Mouse (Mus musculus): ENCODE measurements around the gene Plbd1. TPM values are rescaled to one million over a fixed set of nuclear protein-coding genes. Genes with fewer than 3 reads are reported as not detected.

Plbd1 gene
- total RNA-seq, 2 experiments from 2014 or later: 0.34 TPM; not detected in 1

DNA sequence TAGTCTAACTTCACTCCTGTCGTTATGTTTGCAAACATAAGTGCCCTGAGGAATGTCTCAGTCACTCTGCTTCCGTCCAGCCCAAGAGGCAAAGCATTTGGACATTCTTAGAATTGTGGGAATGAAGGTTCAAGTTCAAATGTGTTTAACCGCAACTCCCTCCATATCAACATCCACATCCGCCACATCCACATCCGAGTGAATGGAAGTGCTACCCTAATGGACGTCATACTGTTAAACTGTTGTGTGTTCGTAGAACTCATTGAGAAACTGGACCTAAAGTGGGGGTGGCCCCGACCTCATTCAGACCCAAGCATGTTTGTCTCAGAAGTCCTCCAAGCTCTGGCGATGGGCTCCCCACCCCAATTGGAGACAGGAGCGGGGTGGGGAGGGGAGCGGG lies 5.9 kb downstream of the Plbd1 start:
- intact Hi-C loops (cut with DNase I): no loop called here
- DNase-seq (ENCODE audit: extremely low spot score in 1 of 2, low spot score in 2 of 2): no peak

DNA sequence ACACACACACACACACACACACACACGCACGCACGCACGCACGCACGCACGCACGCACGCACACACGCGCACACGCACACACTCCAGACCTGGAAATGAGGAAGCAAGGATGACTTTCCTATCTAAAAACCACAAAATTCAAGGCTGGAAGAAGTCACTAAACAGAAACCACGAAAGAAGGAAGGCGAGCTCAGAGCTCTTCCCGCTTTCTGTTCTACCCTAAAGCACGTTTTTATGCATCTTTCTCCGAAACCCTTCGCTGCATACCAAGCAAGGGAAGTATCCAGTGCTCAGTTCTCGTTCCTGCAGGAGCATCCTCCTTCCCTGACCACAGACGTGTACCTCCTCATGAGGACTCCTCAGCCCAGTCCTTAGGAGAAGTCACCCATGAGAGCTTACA lies 7.3 kb downstream of the Plbd1 start:
- intact Hi-C loops (cut with DNase I): no loop called here

DNA sequence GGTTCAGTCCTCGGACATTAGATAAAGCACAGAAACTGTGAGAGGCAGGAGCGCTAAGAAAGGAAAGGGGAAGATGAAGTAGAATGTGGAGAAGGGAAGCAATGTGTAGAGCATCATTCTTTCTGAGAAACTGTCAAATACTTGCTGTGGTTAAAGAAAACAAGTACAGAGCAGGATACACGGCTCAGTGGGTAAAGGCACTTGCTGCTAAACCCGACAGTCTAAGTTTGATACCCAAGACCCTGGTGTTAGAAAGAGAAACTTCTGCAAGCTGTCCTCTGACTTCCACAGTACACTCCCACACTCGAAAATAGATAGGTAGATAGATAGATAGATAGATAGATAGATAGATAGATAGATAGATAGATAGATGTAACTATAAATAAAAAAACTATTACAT lies 8.4 kb downstream of the Plbd1 start:
- intact Hi-C loops (cut with DNase I): no loop called here
- no peak for DNase-seq (ENCODE audit: extremely low spot score in 1 of 2, low spot score in 2 of 2)

More for the DNA sequence above, 7.3 kb downstream of the Plbd1 start:
- DNase-seq (ENCODE audit: extremely low spot score in 1 of 2, low spot score in 2 of 2): no peak

GRCm38 (mm10) chr6:136650664-136651063 lies 11.1 kb downstream of the Plbd1 start:
- intact Hi-C loops (cut with DNase I): no loop called here
- DNase-seq (ENCODE audit: extremely low spot score in 1 of 2, low spot score in 2 of 2): no peak

DNA sequence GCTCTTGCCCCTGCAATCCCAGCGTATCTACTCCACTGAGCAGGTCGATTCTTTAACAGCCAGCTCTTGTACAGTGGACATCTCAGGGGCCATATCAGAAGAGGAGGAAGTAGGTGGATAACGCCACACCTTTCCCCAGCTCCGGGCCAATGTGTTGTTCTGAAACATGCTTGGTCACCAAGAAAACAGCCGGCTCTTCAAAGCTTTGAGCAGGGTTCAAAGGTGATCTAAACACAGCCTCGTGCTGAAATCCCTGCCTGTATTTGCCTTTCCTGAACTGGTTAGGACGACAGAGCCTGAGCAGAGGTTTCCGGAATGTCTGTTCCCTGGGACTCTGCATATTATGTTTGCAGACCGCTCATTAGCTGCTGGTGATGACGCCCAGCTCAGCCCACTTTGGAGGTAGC lies 14.3 kb downstream of the Plbd1 start:
- intact Hi-C loops (cut with DNase I): loop anchor here (10.0 kb wide), 1 partner anchor 67 kb away; no protein-coding TSS in a partner anchor
- DNase-seq (ENCODE audit: extremely low spot score in 1 of 2, low spot score in 2 of 2): no peak

DNA sequence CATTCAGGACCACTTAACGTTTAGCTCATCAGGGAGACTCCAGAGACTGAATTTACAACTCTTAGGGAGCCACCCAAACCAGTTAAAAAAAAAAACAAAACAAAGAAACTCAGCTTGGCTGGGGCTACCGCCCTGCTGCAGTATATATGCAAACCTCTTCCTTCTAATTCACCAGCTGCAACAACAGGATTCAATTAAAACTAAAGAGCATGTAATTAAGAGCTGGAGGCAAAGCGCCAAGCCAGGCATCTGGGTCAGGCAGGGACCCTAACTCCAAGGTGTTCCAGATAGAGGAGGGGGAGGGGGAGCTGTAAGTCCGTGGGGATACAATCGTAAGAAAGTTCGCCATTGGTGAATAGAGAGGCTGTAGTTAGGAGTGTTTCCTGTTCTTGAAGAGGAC lies 15.5 kb downstream of the Plbd1 start:
- no peak for DNase-seq (ENCODE audit: extremely low spot score in 1 of 2, low spot score in 2 of 2)
- intact Hi-C loops (cut with DNase I): loop anchor here (10.0 kb wide), 1 partner anchor 69 kb away; no protein-coding TSS in a partner anchor

DNA sequence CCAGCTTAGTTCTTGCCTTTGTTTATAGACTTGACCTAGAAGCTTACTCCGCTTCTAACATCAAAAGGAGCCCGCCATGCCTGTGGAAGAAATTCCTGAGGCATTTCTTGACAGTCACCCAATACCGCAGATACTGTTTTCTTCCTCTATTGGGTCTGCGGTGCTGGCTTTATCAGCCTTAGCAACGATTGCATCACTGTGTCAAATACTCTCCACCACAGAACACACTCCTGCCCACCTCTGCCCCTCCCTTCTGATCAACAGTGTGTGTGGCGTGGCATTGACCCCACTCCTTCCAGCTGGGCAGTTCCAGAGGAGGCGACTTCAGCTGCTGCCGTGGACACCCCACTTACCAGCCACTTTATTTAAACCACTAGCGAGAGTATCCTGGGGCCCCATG lies 16.0 kb downstream of the Plbd1 start:
- intact Hi-C loops (cut with DNase I): loop anchor here (10.0 kb wide), 1 partner anchor 69 kb away; no protein-coding TSS in a partner anchor

DNA sequence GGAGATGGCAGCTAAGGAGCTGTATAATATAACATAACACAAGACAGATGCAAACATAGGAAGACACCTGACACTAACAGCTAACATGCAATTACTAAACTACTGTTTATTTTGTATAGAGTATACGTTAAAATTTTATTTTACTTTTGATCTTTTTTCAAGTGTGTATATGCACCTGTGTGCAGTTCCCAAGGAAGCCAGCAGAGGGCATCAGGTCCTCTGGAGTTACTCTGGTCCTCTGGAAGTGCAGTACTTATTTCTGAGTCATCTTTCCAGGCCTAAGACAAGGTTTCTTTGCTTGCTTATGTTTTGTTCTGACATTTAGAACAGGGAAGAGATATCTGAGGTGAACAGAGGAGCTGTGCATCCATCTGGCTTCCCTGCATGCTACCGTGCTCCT lies 17.6 kb downstream of the Plbd1 start:
- DNase-seq (ENCODE audit: extremely low spot score in 1 of 2, low spot score in 2 of 2): no peak
- intact Hi-C loops (cut with DNase I): loop anchor here (10.0 kb wide), 1 partner anchor 71 kb away; no protein-coding TSS in a partner anchor

More for the DNA sequence above, 16.0 kb downstream of the Plbd1 start:
- DNase-seq (ENCODE audit: extremely low spot score in 1 of 2, low spot score in 2 of 2): no peak

DNA sequence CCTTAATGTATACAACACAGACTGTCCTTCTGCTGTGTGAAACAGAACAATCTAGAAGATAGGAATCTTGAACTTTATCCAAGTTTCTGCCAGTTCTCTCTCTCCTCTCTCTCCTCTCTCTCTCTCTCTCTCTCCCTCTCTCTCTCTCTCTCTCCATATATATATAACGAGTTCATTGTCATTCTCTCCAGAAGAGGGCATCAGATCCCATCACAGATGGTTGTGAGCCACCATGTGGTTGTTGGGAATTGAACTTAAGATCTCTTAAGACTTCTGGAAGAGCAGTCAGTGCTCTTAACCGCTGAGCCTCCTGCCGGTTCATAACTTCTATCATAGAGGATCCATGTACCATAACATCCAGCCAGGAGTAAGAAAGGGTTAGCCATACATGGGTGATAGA lies 26.7 kb downstream of the Plbd1 start:
- intact Hi-C loops (cut with DNase I): no loop called here
- no peak for DNase-seq (ENCODE audit: extremely low spot score in 1 of 2, low spot score in 2 of 2)

- DNase-seq (ENCODE audit: extremely low spot score in 1 of 2, low spot score in 2 of 2): no peak
- intact Hi-C loops (cut with DNase I): no loop called here
Observed at GRCm38 (mm10) chr6:136633719-136634118, 28.0 kb downstream of the Plbd1 start.

DNA sequence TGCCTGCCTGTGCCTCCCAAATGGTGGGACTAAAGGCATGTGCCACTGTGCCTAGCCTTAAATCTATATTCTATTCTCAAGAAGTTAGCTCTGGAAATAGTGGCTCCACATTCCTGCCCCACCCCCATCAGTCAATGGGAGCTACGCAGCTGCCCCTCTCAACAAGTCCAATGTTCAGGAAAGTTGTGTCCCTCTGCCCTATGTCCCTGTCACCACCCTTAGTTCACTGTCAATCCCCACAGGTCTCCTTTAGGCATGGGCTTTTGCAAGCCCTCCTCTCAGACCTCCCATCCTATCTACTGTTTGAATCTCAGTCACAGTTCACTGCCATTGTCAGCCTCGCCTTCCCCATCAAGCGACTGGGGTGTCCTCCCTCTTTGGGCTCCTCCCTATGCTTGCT lies 28.6 kb downstream of the Plbd1 start:
- DNase-seq (ENCODE audit: extremely low spot score in 1 of 2, low spot score in 2 of 2): no peak
- intact Hi-C loops (cut with DNase I): no loop called here

- intact Hi-C loops (cut with DNase I): no loop called here
Observed at GRCm38 (mm10) chr6:136631945-136632534, 29.7 kb downstream of the Plbd1 start.

GRCm38 (mm10) chr6:136631519-136631918 lies 30.2 kb downstream of the Plbd1 start:
- intact Hi-C loops (cut with DNase I): no loop called here
- no peak for DNase-seq (ENCODE audit: extremely low spot score in 1 of 2, low spot score in 2 of 2)

More at GRCm38 (mm10) chr6:136631945-136632534, 29.7 kb downstream of the Plbd1 start:
- no peak for DNase-seq (ENCODE audit: extremely low spot score in 1 of 2, low spot score in 2 of 2)

GRCm38 (mm10) chr6:136629639-136630038 lies 32.1 kb downstream of the Plbd1 start:
- DNase-seq (ENCODE audit: extremely low spot score in 1 of 2, low spot score in 2 of 2): no peak
- intact Hi-C loops (cut with DNase I): no loop called here

DNA sequence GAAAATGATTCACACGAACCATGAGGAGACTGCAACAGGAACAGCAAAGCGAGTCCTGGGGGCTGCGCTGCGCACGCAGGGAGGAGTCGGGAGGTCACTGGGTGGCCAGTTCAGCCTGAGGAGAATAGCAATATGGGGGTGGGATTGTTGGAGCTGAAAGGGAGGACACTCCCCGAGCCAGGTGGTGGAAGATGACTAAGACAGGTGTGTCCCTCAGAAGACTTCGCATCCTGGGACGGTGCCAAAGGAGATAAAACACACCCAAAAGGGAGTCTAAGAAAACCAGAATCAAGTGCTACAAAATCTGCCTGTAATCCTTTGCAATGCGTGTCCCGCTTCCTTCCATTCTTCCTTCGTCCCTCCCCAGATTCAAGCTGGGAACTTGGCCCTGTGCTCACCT lies 36.3 kb downstream of the Plbd1 start:
- intact Hi-C loops (cut with DNase I): no loop called here
- DNase-seq (ENCODE audit: extremely low spot score in 1 of 2, low spot score in 2 of 2): no peak

- intact Hi-C loops (cut with DNase I): loop anchor here (2.0 kb wide), 1 partner anchor 122 kb away; no protein-coding TSS in a partner anchor
- peak; percentile 70 to 82 for DNase-seq (ENCODE audit: extremely low spot score in 1 of 2, low spot score in 2 of 2)
Observed at GRCm38 (mm10) chr6:136620361-136621139, 41.2 kb downstream of the Plbd1 start.

DNA sequence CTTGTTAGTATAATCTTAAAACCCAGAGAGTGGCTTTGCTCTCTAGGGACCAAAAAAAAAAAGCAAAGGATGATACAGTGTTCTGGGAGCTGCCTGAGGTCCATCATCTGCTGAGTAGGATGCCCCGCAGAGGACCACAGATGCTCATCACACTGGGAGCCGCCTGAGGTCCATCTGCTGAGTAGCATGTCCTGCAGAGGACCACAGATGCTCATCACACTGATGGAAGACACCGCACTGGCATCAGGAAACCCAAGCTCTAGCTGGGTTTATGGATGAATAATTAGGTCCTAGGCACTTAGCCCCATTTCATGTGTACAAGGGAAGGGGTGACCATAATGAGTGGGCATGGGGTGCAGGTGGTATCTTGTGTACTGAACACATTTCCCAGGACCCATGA lies 47.6 kb downstream of the Plbd1 start:
- DNase-seq (ENCODE audit: extremely low spot score in 1 of 2, low spot score in 2 of 2): no peak
- intact Hi-C loops (cut with DNase I): no loop called here

GRCm38 (mm10) chr6:136612312-136612711 lies 49.4 kb downstream of the Plbd1 start:
- intact Hi-C loops (cut with DNase I): no loop called here
- no peak for DNase-seq (ENCODE audit: extremely low spot score in 1 of 2, low spot score in 2 of 2)

GRCm38 (mm10) chr6:136611351-136612215 lies 50.1 kb downstream of the Plbd1 start:
- DNase-seq (ENCODE audit: extremely low spot score in 1 of 2, low spot score in 2 of 2): peak in 1 of 2 experiments; percentile 35
- intact Hi-C loops (cut with DNase I): no loop called here

Measured in left cerebral cortex, postnatal 10 days (tissue).